Mouse (Mus musculus) right cerebral cortex, adult 18-20 months (tissue): Measurements from ENCODE around the gene Atp1a2.
"Not testable (repeated sequence)": the region's sequence is repeated elsewhere in the genome, so short reads cannot be mapped to it uniquely, and the experiment has no call there.

Source experiments
- DNase-seq: peaks from one replicate; pipeline ENCODE4 v3.0.0; 2022; ENCODE audit warnings: mixed read lengths

The Atp1a2 gene

DNA sequence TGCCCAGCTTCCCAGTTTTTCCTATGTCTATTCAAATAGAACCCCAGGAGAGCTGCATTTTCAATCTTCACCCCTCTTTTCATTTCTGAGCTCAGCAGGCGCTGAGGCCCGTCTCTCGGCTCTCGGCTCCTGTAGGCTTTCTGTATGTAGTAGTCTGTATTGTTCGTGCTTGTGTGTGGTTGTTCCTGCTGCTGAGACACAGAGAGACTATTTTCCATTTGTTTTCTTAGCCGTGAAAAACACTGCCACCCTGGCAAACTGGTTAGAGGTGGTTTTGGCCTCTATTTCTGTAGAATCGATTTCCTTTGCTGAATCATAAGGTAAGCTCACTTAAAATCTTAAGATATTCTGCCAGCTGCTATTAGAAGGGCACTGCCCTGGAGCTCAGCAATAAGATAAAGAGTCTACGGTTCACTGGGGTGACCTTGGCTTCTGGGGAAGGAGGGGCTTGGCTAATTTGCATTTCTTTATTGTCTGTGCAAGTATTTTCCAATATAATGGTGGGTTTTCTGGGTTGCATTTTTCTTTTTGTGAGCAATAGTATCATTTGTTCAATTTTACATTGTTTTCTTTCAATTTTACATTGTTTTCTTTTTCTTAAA lies 36.3 kb downstream of the Atp1a2 start, which contains the start of gene Igsf8:
Gene Igsf8, plus strand, starts transcription at position 165 of the 602 bp plus-strand sequence.
- DNase-seq, result no peak

DNA sequence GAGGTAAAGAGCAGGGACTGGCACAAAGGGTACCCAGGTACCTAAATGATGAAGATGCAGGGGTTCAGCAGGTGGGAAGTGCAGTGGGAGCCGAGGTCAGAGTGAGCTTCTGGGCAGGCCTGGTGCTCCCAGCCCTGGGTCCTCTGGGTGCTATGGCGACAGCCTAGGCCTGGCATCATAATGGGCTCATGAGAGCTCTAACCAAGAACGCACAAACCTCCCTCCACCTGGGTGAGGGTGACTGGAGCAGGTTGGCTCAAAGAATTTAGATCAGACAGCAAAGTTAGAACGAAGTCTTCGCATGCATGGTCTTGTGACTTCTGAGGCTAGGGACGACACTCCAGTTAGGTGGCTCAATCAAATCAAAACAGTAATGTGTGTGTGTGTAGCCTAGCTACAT lies 39.5 kb downstream of the Atp1a2 start, which contains the start of gene Atp1a4:
Gene Atp1a4, minus strand, starts transcription at position 101 of the 400 bp plus-strand sequence.
- DNase-seq, result no peak

DNA sequence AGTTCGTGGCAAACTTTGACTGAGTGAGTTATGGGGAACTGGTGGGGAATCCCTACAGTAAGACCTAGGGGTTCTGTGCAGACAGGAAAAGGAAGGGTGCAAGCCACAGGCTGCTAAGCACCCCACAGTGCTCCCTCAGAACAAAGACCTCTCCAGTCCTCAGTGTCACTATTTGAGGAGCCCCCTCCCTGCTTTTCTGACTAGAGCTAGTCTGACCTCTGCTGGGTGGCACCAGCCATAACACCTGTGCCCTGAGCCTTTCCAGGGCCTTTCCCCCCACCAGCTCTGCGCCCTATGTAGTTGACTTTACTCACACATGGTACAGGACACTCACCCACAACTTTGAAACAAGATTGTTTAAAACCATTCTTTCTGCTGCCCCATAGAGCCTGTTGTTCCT lies 50.2 kb downstream of the Atp1a2 start:
- no peak for DNase-seq

DNA sequence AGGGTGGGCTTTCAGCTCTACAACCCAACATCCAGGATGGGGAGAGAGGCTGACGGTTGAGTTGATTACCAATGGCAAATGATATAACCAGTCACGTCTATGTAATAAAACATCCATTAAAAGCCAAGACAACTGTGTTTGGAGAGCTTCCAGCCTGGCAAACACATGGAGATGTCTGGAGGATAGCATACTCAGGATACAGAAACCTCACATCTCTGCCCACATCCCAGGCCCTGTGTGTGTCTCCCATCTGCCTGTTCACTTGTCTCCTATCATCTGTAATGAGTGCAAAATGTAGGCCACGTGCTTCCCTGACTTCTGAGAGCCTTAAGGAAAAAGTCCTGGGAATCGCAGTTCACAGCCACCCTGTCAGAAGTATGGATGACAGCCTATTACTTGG lies 50.6 kb downstream of the Atp1a2 start:
- peak; percentile 24 for DNase-seq

DNA sequence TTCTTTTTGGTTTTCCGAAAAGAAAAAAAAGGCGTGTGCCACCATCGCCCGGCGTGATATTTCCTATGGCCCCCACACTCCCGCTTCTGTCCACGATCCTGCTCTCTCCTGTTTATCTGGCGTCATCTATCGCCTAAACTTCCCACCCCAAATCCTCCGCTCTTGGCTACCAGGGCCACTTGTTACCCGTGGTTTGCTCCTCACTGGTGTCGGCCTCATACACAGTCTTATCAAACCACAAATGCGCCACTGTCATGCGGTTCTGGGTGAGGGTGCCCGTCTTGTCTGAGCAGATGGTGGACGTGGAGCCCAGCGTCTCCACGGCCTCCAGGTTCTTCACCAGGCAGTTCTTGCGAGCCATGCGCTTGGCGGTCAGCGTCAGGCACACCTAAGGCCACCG lies 53.2 kb downstream of the Atp1a2 start:
- not testable (repeated sequence) for DNase-seq

DNA sequence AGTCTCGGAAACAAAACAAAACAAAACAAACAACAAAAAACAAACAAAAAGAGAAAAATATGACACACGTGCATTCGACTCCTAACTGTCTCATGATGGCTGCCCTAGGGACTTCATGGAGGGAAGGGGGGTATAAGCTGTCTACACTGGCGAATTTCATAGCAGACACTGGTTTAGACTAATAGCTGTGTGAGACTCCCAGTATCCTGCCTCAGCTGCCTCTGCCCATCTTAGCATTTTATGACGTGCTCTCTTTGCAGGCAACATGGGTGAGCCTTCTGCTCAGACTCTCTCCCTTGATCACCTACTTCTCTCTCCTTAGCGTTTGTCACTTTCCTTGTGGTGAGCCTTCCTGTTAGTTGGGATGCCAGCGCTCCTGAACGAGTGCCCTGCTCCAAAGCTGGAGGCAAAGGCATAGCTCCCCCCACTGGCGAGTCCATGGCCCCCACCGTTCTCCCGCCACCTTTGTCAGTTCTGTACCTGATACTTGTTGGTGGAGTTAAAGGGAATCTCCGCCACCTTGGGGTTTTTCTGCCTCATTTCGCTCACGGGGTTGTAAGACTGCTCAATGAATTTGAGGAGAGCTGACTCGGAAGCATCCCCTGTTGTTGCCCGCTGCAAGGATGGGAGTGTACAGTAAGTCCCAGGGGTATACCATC lies 54.2 kb downstream of the Atp1a2 start:
- DNase-seq, result no peak

DNA sequence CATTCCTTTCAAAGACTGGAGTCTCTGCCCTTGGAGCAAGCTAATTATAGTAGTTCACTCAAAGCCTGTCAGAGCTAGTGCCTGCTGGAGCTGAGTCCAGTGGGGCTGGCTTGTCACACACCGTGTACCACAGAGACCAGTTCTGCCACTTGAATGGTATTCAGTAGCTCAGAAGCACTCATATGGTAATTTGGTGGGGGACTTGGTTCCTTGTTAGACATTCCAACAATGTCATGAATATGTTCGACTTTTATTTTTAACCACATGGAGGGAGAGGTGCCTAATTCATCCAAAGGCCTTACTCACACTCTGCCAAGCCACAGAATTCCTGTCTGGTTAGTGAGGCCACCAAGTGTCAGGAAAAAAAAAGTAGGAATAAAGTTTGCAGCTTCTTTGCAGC lies 55.5 kb downstream of the Atp1a2 start:
- DNase-seq, result no peak

DNA sequence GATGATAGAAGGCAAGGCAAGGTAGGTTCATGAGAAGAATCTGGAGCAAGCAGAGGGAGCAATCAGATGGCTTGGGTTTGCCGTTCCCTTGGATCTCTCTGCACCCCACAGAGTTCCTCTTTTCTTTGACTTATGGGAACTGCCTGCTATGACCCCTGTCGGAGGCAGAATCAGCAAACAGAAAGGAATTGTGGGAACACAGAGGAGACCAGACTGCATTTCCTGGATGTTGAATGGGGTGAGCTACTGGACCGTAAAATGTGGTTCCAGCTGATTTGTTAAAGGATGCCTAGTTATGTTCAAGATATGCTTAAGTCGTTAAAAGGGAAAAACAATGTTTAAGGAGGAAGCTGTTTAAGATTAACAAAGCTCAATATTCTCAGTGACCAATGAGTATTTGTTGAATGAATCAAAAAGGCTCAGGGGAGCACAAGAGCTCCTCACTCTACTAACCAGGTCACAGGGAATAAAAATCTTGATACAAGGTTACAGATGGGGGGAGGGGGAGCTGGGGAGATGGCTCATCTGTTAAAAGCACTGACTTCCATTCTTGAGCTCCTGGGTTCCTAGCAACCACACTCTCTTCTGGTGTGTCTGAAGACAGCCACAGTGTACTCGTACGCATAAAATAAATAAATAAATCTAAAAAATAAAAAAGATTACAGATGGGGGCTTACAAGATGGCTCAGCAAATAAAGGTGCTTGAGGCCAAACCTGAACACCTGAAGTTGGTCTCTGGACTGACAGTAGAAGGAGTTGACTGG lies 56.7 kb downstream of the Atp1a2 start:
- no peak for DNase-seq

DNA sequence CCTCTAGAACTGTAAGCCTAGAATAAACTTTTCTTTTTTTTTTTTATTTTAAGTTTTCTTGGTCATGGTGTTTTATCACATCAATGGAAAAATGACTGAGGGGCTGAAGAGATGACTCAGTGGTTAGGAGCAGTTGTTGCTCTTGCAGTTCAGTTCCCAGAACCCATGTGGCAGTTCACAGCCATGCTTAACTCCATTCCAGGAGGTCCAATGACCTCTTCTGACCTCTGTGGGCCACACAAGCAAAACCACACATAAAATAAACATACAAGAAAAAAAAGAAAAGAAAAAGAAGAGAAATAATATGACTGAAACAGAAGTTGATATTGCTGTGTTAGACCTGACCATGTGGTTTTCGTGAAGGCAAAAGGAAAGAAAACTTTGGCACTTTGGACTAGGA lies 68.6 kb downstream of the Atp1a2 start:
- no peak for DNase-seq

DNA sequence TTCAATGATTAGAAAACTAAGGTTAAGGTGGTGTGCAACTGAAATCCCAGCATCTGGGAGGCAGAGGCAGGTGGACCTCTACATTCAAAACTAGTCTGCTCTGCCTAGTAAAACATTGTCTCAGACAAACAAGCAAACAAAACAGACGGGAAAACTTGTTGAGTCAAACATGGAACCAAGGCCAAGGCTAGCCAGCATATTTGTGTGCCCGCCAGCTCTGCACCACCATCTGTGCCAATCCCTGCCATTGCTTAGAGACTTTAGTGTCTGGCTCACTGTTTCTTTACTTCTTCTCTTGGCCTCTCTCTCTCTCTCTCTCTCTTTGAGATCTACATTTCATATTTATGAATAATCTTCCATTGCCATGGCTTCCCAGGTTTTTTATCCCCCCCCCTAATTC lies 69.7 kb downstream of the Atp1a2 start:
- DNase-seq, result no peak
